Mouse (Mus musculus) mature B cell (primary cell): ENCODE data around the gene Pcx.

Source experiments
- in situ Hi-C: fragments of 300-500 bp; cut with MboI; formaldehyde crosslinking; loops from 2 replicates; pipeline ENCODE4 v1.14.3; 2019

The Pcx gene

DNA sequence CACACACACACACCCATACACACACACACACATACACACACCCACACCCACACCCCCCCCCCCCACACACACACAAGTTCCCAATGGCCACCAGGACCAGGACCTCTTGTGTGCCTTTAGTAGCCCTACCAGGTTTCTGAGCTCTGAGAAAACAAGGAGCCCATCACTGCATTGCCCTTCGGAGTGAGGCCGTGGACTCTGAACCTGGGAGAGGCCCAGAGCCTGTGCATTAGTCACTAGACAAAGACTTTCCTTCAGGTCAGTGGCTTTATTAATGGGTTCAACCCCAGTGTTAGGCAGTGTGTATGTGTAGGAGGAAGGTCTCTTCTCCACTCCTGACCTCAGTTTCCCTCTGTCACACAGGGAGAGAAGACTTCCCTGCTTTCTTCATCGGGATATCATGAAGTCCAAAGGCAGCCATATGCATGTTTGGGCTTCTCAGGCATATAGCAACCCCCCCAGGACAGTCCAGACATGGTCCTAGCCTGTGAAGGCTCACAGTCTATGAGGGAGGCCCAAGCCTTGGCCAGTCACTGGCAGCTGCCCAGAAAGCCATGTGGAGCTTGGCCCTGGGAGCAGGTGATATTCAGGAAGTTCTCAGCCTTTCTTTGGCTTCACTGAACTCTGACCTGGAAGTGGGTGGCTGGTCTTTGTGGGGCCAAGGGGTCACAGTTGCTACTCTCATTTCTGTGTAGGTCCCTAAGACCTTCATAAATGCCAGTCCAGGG is 13.6 kb upstream of the Pcx start:
- in situ Hi-C loops, result no loop called here

DNA sequence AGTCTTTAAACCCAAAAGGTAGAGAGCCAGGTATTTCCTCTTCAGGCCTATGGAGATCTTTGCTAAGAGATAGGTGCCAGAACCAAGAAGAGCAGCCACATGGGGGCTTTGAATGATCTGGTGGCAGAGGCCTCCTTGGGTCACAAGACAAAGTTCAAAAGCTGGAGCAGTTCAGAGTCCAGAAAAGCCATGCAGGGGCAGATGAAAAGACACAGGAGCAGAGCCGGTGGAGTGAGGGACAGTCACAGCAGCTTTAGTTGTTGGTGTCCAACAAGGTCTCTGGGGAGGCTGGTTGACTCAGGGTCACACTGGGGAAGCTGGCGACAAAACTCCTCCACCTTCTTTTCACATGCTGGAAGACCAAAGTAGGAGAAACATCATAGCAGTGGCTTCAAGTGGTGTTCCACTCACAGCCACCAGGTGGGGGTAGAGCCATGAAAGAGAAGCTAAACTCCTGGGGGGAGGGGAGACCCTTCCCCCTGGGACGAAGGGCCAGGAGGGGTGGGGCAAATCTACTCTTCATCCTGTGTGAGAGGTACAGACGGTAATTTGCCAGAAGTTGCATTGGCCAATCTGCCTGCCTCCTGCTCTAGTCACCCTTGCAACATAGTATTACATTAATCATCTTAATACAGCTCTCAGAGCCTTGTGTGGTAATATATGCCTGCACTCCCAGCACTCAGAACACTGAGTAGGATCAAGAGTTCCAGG is 12.9 kb upstream of the Pcx start:
- in situ Hi-C loops, result no loop called here

DNA sequence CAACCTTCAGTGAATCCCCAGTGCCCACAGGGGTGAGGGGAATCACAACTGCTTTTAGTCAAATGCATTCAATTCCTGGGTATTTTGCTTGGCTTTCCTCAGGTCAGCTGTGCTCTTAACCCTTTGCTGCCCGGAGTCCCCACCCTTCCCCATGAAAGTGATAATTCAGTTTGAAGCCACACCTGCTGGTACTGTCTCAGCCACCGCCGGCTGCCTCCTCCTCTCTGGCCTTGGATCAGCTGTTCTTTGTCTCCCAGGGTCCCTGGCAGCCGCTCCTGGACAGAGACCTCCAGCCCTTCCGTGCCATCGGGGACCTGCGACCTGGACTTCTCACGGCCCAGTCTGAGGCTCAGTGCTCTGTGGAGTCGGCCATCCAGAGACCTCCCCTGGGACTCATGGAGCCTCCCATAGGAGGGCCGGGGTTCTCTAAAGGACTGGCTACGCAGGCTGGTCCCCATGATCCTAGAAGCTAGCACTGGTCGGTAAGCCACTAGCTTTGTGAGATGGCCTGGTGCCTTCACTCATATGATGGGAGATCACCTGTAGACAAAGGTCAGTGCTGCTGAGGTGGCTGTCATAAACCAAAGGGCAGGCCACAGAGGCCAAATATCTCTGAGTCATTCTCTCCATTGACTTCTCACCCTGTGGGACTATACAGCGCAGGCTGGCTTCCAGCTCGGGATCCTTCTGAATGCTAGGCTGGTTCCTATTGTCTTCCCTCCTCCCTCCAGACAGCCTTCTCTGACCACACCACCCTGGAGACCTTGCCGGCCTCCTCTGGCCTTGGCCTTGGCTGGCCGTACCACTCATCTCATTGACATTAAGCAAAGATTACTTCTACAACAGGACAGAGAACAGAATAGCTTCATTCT is 12.0 kb upstream of the Pcx start, which contains the start of gene 2010003K11Rik:
TSS of gene 2010003K11Rik (minus strand) at position 522 of the 872 bp plus-strand sequence.
- in situ Hi-C loops, result no loop called here

DNA sequence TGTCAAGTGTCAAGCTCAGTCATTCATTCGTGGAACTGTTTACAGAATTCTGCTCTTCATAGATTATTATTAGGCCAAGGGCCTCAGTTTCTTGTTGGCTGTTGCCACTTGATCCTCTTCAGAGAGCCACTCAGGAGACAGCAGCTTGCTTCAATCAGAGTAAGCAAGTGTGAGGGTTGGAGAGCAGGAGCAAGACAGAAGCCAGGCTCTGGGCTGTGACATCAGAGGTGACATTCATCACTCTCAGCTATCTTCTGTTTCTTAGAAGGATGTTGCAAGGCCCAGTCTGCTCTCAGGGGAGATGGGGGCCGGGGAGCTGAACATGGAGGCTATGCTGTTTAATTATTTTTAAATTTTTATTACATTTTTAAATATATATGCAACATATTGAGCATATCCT is 7.6 kb upstream of the Pcx start:
- in situ Hi-C loops, result no loop called here

DNA sequence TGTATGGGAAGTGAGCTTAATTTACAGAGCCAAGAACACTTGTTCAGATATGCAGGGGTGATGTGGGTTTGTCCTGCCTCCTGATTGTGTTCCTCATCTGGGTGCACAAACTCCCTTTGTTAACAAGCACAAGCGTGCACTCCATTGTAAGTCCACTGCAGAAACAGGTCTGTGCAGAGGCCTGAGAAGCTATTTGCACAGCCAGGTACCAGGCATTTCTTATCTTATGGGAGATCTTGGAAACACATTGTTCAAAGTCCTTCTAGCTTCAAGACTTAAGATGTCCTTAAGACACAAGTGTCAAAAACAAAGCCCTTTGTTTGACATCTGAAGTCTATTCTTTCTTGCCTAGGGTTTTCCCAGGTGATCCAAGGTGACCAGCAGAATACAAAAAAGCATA is 5.4 kb upstream of the Pcx start:
- in situ Hi-C loops, result no loop called here

DNA sequence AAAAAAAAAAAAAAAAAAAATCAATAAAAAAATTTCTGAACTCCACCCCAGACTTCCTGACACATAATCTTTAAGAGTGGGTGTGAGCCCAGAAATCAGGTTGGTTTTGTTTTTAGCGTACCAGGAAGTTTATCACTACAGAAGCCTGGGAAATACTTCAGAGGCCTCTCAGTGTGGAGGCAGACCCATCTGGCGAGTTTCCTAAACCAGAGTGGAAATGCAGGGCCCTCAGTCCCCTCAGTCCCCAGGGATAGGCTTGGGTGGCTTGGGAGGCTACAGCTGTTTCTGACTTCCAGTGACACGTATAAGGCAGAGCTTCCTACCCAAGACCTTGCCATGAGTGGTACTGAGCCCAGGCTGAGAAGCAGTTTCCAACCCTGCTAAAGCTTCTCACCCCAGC is 2.5 kb upstream of the Pcx start:
- in situ Hi-C loops, result no loop called here

DNA sequence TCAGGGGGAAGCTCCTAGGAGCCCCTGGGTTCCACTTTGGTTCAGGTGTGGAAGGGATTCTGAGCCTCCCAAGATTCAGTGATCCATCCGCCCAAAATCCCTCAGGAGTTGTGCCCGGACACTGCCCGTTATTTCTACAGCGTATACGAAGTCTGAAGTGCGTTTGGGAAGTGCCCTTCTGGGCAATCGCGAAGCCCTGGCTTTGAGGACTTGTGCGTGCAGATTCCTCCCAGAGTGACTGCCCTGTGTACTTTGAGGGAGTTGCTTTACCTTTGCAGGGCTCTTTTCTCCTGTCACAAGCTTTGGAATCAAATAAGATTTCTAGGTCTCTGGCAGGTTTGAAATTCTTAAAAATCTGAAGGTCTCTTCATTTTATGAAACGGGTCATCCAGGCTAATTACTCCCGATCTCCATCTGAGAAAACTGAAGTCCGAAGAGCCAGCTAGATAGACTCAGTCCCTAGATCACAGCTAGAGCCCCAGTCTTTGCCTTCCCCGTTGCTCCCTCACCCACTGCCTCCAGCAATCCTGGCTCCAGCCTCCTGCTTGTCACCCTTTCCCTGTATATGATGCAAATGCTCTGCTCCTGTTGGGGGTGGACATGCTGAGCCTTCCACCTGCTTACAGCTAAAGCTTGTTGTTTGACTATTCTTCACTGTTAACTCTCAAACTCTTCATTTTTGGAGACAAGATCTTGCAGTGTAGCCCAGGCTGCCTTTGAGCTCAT is 1.0 kb downstream of the Pcx start:
- in situ Hi-C loops, result no loop called here

DNA sequence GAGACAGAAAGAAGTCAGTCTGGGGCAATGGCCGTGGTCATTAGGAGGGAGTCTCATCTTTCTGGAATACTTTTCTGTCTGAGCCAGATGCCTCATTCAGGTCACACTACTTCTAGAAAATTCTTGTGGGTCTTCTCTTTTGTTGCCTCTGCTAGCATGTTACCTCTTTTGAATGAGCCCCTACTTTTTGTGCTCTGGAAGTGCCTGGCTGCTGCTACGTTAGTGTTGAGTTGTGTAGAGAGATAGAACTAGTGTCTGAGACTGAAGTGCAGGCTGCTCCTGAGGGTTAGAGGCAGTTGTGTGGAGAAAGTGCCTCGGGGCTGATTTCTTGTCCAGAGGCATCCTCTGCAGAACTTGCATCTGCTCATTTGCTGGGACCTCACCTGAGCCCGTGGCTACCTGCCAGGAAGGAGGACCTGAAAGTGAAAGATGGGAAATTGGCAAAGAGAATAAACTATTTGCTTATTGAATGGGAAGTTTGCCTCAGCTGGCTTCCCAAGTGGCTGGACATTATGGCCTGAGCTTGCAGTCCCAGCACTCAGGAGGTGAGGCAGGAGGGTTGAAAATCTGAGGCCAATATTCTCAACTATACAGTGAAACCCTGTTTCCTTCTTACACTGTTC is 3.1 kb downstream of the Pcx start:
- in situ Hi-C loops, result no loop called here

DNA sequence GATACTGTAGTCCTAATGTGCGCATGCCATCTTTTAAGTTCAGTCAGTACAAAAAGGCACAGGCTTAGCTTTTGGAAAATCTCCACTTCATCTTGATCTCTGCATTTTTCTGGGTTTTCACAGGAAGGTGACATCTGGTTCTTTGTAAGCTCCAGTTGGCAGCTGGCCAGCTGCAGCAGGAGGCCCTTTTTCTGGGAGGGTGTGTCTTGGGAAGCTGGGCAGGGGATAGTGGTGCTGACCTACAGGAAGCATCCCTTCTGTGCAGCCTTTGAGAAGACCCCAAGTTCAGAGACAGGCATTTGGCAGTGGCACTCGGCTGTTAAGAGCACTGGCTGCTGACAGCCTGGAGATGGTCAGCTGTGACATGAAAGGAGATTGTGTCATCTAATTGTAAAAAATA is 5.5 kb downstream of the Pcx start:
- in situ Hi-C loops, result no loop called here

DNA sequence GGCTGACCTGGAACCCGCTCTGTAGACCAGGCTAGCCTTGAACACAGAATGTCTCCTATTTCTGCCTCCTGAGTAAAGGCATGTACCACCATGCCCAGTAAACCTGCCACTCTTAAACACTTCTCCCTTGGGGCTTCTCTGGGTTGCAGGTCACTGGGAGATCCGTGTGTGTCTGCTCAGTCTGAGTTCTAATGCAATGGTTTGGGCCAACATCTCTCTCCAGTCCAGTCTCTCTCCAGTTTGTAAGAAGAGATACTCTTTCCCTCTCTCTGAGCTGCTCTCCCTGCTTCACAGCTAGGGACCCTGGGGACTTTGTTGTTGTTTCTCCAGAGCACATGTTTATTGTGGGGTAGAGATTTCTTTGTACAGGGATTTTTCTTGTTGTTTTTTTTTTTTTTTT is 6.0 kb downstream of the Pcx start:
- in situ Hi-C loops, result no loop called here

DNA sequence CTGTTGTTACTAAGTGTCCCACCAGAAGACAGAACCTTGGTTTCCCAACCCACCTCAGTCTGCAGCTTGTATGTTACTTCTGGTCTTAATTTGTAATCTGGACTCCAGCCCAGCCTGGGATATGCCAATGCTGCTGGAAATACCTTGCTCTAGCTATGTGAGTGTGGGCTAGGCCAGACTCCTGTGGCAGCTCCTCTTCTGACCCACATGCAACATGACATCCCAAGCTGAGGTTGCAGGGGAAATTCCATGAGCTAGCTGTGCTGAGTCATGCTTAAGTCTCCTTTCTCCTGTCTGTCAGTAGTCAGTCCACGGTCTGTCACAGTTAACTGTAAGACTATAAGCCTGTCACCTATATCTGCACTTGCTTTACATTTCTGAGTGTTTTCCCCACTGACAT is 7.2 kb downstream of the Pcx start:
- in situ Hi-C loops, result no loop called here

DNA sequence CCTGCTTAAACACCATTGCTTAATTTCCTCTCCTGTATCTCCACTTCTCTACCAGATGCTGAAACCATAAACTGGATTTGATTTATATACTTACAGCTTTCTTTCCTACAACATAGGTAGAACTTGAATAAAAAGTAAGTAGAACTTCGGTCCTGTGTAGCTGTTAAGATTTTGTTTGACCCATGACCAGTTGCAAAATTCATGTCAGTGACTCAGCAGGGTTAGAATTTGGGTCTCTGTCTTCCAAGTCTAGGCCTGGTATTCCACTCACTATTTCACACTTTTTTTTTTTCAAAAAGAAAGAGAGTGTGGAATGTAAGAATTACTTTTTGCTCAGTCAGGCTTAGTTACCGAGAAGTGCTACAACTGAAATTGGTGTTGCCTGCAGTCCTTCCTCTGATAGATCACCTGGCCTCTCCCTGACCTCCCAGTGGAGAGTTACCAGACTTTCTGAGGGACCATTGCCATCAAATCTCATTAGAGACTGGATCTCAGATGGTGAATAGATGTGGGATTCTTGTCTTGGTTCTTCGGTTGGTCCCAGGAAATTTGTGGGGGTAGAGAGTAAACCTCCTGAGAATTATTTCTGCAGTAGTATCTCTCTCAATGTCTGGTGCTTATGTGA is 11.3 kb downstream of the Pcx start:
- in situ Hi-C loops, result no loop called here

DNA sequence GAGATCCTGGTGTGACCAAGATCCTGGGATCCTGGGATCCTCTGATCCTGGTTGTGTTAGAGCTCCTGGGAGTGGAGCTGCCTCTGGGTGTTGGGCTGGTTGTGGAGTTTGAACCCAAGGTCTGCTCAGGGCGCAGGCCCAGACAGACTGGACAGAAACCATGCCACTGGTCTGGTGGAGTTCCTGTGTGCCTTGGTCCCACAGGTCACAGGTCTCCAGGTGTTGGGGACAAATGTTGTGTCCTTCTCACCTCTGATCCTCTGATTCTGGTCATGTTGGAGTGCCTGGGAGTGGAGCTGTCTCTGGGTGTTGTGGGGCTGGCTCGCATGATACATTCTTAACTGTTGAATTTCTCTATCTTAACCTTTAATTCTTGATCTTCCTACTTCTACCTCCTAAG is 24.4 kb downstream of the Pcx start:
- in situ Hi-C loops, result no loop called here

DNA sequence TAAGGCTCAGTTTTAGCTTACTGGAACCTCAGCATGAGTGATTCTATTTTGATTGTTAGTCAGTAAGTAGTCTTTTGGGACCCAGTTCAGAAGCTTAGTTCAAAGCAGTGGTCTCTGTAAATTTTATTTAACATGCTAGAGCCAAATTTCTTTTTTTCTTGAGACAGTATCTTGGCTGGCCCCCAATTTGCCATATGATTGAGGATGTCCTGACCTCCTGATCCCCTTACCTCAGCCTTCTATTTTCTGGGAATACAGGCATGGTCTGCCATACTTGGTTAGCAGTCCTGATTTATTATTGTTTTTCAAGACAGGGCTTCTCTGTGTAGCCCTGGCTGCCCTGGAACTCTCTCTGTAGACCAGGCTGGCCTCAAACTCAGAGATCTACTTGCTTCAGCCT is 25.6 kb downstream of the Pcx start:
- in situ Hi-C loops, result no loop called here

DNA sequence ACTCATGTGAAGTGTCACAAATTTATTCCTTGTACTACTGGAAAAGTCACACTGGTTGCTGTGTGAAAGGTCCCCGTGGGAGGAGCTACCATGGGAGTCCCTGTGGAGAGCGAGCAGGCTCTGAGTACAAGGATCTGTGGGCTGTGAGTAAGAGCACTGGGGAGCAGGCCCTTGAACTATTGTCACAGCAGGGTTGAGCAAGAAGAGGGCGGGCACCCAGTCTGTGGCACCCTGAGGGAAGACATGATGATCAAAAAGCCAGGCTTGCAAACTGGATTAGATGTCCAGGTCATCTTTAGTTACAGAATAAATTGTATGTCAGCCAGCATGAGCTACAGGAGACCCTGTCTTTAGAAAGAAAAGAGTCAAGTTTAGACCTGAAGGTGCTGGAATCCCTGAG is 26.3 kb downstream of the Pcx start:
- in situ Hi-C loops, result no loop called here

DNA sequence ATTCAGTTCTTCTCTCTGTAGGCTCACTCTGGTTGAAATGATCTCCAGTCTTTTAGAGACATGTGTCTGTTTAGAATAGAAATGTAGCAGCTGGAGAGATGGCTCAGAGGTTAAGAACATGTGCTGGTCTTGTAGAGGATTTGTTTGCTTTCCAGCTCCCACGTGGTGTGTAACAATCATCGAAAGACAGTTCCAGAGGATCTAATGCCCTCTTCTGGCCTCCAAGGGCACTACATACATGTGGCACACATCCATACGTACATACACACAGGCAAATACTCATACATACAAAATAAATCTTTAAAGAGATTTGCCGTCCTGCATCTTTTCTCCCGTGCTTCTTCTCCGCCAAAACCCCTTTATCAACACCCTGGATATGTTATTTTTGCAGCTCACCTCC is 30.0 kb downstream of the Pcx start:
- in situ Hi-C loops, result no loop called here

DNA sequence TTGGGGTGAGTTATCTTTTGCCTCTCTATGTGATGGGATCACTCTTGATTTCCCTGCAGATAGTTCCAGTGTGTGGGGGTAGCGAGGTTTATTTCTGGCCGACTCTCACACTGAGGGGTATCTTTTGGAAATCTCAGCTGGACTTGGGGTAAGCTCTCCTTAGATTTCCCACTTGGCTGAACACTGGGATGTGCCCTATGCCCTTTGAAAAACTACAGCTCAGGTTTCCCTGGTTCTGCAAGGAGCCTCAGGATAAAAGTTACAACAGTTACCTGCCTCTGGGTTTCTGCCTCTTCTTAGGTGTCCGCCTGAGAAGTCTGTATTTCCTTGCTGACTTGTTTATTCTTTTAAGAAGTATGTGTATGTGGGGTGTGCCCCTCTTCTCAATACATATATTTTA is 30.7 kb downstream of the Pcx start:
- in situ Hi-C loops, result no loop called here

DNA sequence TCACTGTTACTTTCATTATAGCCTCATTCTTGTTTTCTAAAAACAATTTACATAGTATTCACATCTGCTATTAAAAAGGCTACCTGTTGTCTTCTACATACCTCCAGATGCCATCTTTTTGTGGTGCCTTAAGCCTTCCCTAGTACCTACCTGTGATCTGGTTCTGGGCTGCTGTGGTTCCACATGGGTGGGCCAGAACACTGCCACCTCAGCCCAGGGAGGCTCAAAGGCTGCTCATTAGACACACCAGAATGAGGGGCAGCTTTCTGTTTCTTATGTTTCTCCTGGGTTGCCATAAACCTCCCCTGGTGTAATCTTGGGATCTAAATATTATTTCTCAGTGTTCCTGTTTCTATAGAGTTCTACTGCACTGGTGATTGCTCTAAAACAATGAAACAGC is 31.8 kb downstream of the Pcx start:
- in situ Hi-C loops, result no loop called here

DNA sequence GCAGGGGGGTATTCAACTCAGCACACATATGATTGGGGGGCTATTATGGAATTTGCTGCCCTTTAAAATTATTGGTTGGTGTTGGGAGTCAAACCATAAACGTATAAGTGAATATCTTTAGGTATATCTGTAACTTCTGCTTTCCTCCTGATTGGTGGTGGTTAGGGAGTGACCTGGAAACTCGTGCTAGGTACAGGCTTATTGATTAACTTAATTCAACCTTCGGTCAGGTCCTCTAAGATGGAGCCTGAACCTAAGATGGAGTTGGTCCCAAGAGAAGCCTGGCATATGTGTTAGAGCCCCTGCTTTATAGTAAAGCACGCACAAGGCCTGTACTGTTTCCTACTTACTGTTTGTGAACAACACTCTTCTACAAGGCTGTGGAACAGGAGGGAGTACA is 34.8 kb downstream of the Pcx start:
- in situ Hi-C loops, result no loop called here

DNA sequence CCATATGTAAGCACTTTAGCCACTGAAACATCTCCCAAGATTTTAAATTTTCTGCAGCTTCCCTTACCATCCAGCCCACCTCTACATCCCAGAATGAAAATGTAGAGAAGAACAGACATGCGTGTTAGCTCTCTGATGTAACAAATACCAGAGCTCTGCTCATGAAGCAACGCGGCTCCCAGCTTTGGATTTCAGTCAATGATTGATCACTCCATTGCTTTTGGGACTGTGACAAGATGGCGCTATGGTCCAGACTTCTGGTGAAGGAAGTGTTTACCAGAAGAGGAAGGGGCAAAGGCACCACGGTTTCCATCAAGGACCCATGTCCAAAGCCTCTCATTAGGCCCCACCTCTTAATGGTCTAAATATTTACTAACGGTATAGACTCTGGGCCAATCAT is 35.6 kb downstream of the Pcx start:
- in situ Hi-C loops, result no loop called here

DNA sequence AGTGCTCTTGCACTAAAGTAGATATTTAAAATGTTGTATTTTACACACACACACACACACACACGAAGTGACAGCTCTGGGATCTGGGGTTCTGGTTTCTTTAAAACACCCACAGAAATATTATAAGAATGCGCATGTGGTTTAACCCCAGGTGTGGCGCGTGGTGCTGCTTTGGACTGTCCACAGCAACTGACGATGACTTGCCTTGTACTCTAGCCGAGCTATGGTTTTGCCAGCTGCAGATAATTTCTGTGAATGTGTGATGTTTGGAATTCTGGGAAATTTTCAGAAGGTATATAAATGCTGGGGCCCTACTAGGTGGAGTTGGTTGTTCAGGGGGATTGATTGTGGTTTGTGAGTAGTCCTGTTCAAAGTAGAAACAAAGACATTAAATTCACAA is 37.5 kb downstream of the Pcx start:
- in situ Hi-C loops, result no loop called here
